Mouse (Mus musculus): ENCODE data around the gene Fkbp10. TPM values are rescaled to one million over a fixed set of nuclear protein-coding genes. Genes with fewer than 3 reads are reported as not detected.
A peak's percentile ranks its signal among the peaks of the same experiment; 100 is the strongest.

The Fkbp10 gene
- total RNA-seq, 2 experiments from 2014 or later, result 1.9 to 4.5 TPM

- Histone ChIP-seq H3K4me3 (no peak overlapping the region), H3K27ac (no peak overlapping the region)
- no peak for DNase-seq
- intact Hi-C loops (cut with DNase I), result no loop called here
- no peak for TF ChIP-seq CTCF (IDR thresholded peaks at IDR 0.05)
Measured at GRCm38 (mm10) chr11:100465229-100465792, 49.8 kb downstream of the Fkbp10 start.

- intact Hi-C loops (cut with DNase I), result no loop called here
- TF ChIP-seq CTCF (IDR thresholded peaks at IDR 0.05), result no peak
Measured at GRCm38 (mm10) chr11:100465833-100466232, 50.3 kb downstream of the Fkbp10 start.

GRCm38 (mm10) chr11:100471352-100472196, 56.1 kb downstream of the Fkbp10 start:
- DNase-seq, result no peak
- peak overlapping the region; percentile 94 for H3K27ac ChIP-seq
- no peak for TF ChIP-seq CTCF (IDR thresholded peaks at IDR 0.05)
- peak overlapping the region; percentile 86 for H3K4me3 ChIP-seq
- intact Hi-C loops (cut with DNase I), result loop anchor here (2.0 to 5.0 kb wide), 2 partner anchors 45 to 109 kb away; no protein-coding TSS in a partner anchor

More at GRCm38 (mm10) chr11:100465833-100466232, 50.3 kb downstream of the Fkbp10 start:
- DNase-seq, result no peak
- Histone ChIP-seq H3K4me3 (no peak overlapping the region), H3K27ac (no peak overlapping the region)

GRCm38 (mm10) chr11:100472197-100472934, 56.9 kb downstream of the Fkbp10 start, which contains the start of gene Klhl11:
Gene Klhl11 (minus strand): TSS chr11:100472741.
- Histone ChIP-seq H3K27ac (peak within 1 kb of the TSS; percentile 94), H3K4me3 (peak within 1 kb of the TSS; percentile 86)
- DNase-seq, result peak; percentile 94
- intact Hi-C loops (cut with DNase I), result loop anchor here (2.0 to 5.0 kb wide), 2 partner anchors 46 to 110 kb away; no protein-coding TSS in a partner anchor
- TF ChIP-seq CTCF (IDR thresholded peaks at IDR 0.05), result peak; percentile 84

- no peak for TF ChIP-seq CTCF (IDR thresholded peaks at IDR 0.05)
- peak overlapping the region; percentile 94 for H3K27ac ChIP-seq
- peak overlapping the region; percentile 86 for H3K4me3 ChIP-seq
- DNase-seq, result no peak
- intact Hi-C loops (cut with DNase I), result loop anchor here (2.0 to 5.0 kb wide), 2 partner anchors 46 to 111 kb away; no protein-coding TSS in a partner anchor
Measured at GRCm38 (mm10) chr11:100472935-100473295, 57.4 kb downstream of the Fkbp10 start.

Small RNAs within 50 kb of the gene (microRNA-seq; reads per million reads assigned to microRNA genes)
- gene Gm27374, result not detected

Other genes starting within 250 kb of the Fkbp10 start
- not detected for gene Krt9, start 222.5 kb upstream of the Fkbp10 start, total RNA-seq (2021)
- not detected for gene Krt14, start 208.1 kb upstream of the Fkbp10 start, total RNA-seq (2021)
- not detected for gene Krt16, start 166.8 kb upstream of the Fkbp10 start, total RNA-seq (2021)
- gene Krt17, start 154.7 kb upstream of the Fkbp10 start, total RNA-seq (2021), result not detected
- not detected for gene Krt42, start 145.8 kb upstream of the Fkbp10 start, total RNA-seq (2021)
- gene Eif1, start 95.8 kb upstream of the Fkbp10 start, total RNA-seq (2021), result 1,000 to 10,000 TPM; 1,442 to 1,567 TPM
- gene Gast, start 81.3 kb upstream of the Fkbp10 start, total RNA-seq (2021), result not detected
- gene Hap1, start 59.6 kb upstream of the Fkbp10 start, total RNA-seq (2021), result under 1 TPM in 1 of 2 experiments, not detected in 1; 0.14 TPM
- 100 to 1,000 TPM in 1 of 2 experiments, 10 to 100 TPM in 1; 68.6 to 104 TPM for gene Jup, start 17.9 kb upstream of the Fkbp10 start, total RNA-seq (2021)
- gene P3h4, start 861 bp upstream of the Fkbp10 start, total RNA-seq (2021), result 1 to 10 TPM; 2.0 to 4.6 TPM
- 1 to 10 TPM; 6.6 to 8.8 TPM for gene Nt5c3b, start 26.1 kb downstream of the Fkbp10 start, total RNA-seq (2021)
- gene Klhl10, start 26.2 kb downstream of the Fkbp10 start, total RNA-seq (2021), result under 1 TPM; 0.23 to 0.39 TPM
- 1 to 10 TPM; 4.7 to 4.9 TPM for gene Klhl11, start 57.0 kb downstream of the Fkbp10 start, total RNA-seq (2021)
- gene Acly, start 112.3 kb downstream of the Fkbp10 start, total RNA-seq (2021), result 10 to 100 TPM; 10.3 to 19.0 TPM
- gene Ttc25, start 129.9 kb downstream of the Fkbp10 start, total RNA-seq (2021), result under 1 TPM; 0.10 to 0.31 TPM
- 1 to 10 TPM; 3.2 to 4.4 TPM for gene Cnp, start 159.2 kb downstream of the Fkbp10 start, total RNA-seq (2021)
- 10 to 100 TPM; 15.3 to 21.9 TPM for gene Nkiras2, start 203.5 kb downstream of the Fkbp10 start, total RNA-seq (2021)
- gene Dnajc7, start 204.5 kb downstream of the Fkbp10 start, total RNA-seq (2021), result 100 to 1,000 TPM; 116 TPM

Measured in gastrocnemius, adult 2 months (tissue).